19 mouse cellular contexts compared by ENCODE assay signal in the genomic region with DNA sequence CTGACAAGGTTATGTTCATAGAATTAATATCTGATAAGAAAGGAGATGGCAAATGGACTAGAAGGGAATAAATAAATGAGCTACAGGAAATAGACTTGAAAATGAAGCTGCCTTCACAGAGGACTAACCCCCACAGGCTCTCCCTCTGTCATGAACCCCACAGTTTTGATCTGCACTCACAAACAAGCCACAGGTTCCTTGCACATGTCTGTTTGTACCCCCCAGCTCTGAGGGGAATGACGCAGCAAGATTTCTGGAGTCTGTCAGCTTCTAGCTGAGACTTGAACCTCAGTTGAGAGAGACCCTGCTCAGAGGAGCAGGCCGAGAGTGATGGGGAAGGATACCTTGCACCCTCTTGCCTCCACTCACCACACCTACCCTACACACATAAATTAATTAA.
DNase-seq lines count a peak whose midpoint lies in the region; ATAC-seq and TF ChIP-seq lines count a peak whose summit lies in the region.
"Had no signal": no experiment of that assay in that cellular context is flagged by ENCODE, and none has a peak within 500 bp of the region (broad histone marks: within the 10 kb centered on the region; RNA-seq: fewer than 3 reads in every experiment).

No protein-coding gene starts in this region.

- H3K27ac ChIP-seq in intestine, embryonic 14.5 days (ENCODE audit: low read depth), result no peak overlapping the region
- no peak overlapping the region for H3K27ac ChIP-seq in intestine, postnatal 0 days (ENCODE audit: low read depth, low read length)
- H3K27ac ChIP-seq in liver, embryonic 12.5 days, result no peak overlapping the region
- H3K27ac ChIP-seq: embryonic facial prominence, embryonic 12.5 days; forebrain, embryonic 15.5 days; heart, embryonic 15.5 days; hindbrain, embryonic 10.5 days; hindbrain, embryonic 14.5 days had no signal

- H3K27me3 ChIP-seq in intestine, embryonic 14.5 days (replicated peaks; ENCODE audit: control insufficient read depth, insufficient read depth, low read length), result no peaks in the 10 kb centered on the region
- H3K27me3 ChIP-seq in intestine, postnatal 0 days (replicated peaks; ENCODE audit: control insufficient read depth, insufficient read depth, low read length), result no peaks in the 10 kb centered on the region
- no peaks in the 10 kb centered on the region for H3K27me3 ChIP-seq in liver, embryonic 12.5 days (replicated peaks)
- H3K27me3 ChIP-seq: CH12.LX; embryonic facial prominence, embryonic 12.5 days; forebrain, embryonic 15.5 days; heart, embryonic 15.5 days had no signal

- no peak overlapping the region for H3K4me3 ChIP-seq in intestine, embryonic 14.5 days (ENCODE audit: low read depth, low read length)
- H3K4me3 ChIP-seq in intestine, postnatal 0 days (ENCODE audit: low read depth, low read length), result no peak overlapping the region
- H3K4me3 ChIP-seq in liver, embryonic 12.5 days, result no peak overlapping the region
- H3K4me3 ChIP-seq: embryonic facial prominence, embryonic 12.5 days; forebrain, embryonic 15.5 days; heart, embryonic 15.5 days; hindbrain, embryonic 10.5 days had no signal

- no peaks in the 10 kb centered on the region for H3K9me3 ChIP-seq in intestine, embryonic 14.5 days (ENCODE audit: control insufficient read depth, low read length)
- no peaks in the 10 kb centered on the region for H3K9me3 ChIP-seq in intestine, postnatal 0 days (ENCODE audit: control insufficient read depth)
- no peaks in the 10 kb centered on the region for H3K9me3 ChIP-seq in liver, embryonic 12.5 days (replicated peaks)
- H3K9me3 ChIP-seq: embryonic facial prominence, embryonic 12.5 days; forebrain, embryonic 15.5 days; heart, embryonic 15.5 days; hindbrain, embryonic 10.5 days had no signal

- no peak for TF ChIP-seq CTCF in intestine, postnatal 0 days (IDR thresholded peaks at IDR 0.05; ENCODE audit: low read depth)

- H3K4me2 ChIP-seq in intestine, embryonic 14.5 days (ENCODE audit: low read length), result no peak overlapping the region
- H3K4me2 ChIP-seq in intestine, postnatal 0 days (replicated peaks; ENCODE audit: low read depth), result no peak overlapping the region
- no peak overlapping the region for H3K4me2 ChIP-seq in liver, embryonic 12.5 days
- H3K4me2 ChIP-seq: embryonic facial prominence, embryonic 12.5 days; forebrain, embryonic 15.5 days; heart, embryonic 11.5 days; heart, embryonic 15.5 days; hindbrain, embryonic 14.5 days had no signal

- WGBS in intestine, embryonic 14.5 days, result 88% methylated on average over 2 of the region's 2 CpGs
- 89% methylated on average over 2 of the region's 2 CpGs for WGBS in intestine, postnatal 0 days
- WGBS in liver, embryonic 12.5 days (ENCODE audit: insufficient replicate concordance), result 65% methylated on average over 2 of the region's 2 CpGs

- H3K4me1 ChIP-seq in intestine, embryonic 14.5 days (replicated peaks; ENCODE audit: control insufficient read depth, insufficient read depth, low read length), result no peaks in the 10 kb centered on the region
- H3K4me1 ChIP-seq in intestine, postnatal 0 days (replicated peaks; ENCODE audit: control insufficient read depth, insufficient read depth, low read length), result peaks cover 4% of the 10 kb centered on the region
- H3K4me1 ChIP-seq in liver, embryonic 12.5 days, result peaks cover 25% of the 10 kb centered on the region
- H3K4me1 ChIP-seq: embryonic facial prominence, embryonic 12.5 days had no signal

- no peak for ATAC-seq in intestine, embryonic 14.5 days (replicated peaks; ENCODE audit: low FRiP score, low TSS enrichment, low read depth)
- ATAC-seq in intestine, postnatal 0 days, result no peak
- peak; percentile 42 for ATAC-seq in common myeloid progenitor, adult 5-6 weeks (replicated peaks; ENCODE audit: low read depth, poor library complexity, severe bottlenecking)
- no peak for ATAC-seq in liver, embryonic 12.5 days
- ATAC-seq: forebrain, embryonic 15.5 days had no signal

- H3K36me3 ChIP-seq in intestine, embryonic 14.5 days (ENCODE audit: control insufficient read depth, insufficient read depth, low read length), result no peaks in the 10 kb centered on the region
- H3K36me3 ChIP-seq in intestine, postnatal 0 days (ENCODE audit: control insufficient read depth, insufficient read depth), result no peaks in the 10 kb centered on the region; the same call in 1 of the 2 replicates
- no peaks in the 10 kb centered on the region for H3K36me3 ChIP-seq in liver, embryonic 12.5 days
- H3K36me3 ChIP-seq: embryonic facial prominence, embryonic 12.5 days; forebrain, embryonic 15.5 days; heart, embryonic 15.5 days; hindbrain, embryonic 10.5 days had no signal

- H3K9ac ChIP-seq in intestine, embryonic 14.5 days (ENCODE audit: low read length), result no peak overlapping the region
- H3K9ac ChIP-seq in intestine, postnatal 0 days (ENCODE audit: low read depth, low read length), result no peak overlapping the region
- no peak overlapping the region for H3K9ac ChIP-seq in liver, embryonic 12.5 days
- H3K9ac ChIP-seq: embryonic facial prominence, embryonic 12.5 days; forebrain, embryonic 15.5 days; heart, embryonic 15.5 days; hindbrain, embryonic 14.5 days had no signal

- peak; percentile 32 for DNase-seq in intestine, embryonic 14.5 days (ENCODE audit: low spot score)
- DNase-seq in thymus, postnatal 14 days, result peak; percentile 45
- no peak for DNase-seq in right cerebral cortex, adult 18-20 months
- DNase-seq: adrenal gland, adult 8-10 months; adrenal gland, postnatal 36 days; cerebellum, adult 11 months; cerebellum, adult 8-10 months; cerebellum, postnatal 14 days; gastrocnemius, postnatal 25 days had no signal
